Mouse (Mus musculus) skeletal muscle tissue, adult 2 months (tissue): ENCODE measurements around the gene Aldh1l1.
"Not testable (repeated sequence)": the region's sequence is repeated elsewhere in the genome, so short reads cannot be mapped to it uniquely, and the experiment has no call there.

Experiments used
- DNase-seq: peaks from one replicate; pipeline ENCODE4 v3.0.0-alpha.2; 2012; ENCODE audit warnings: low read depth, low spot score

The Aldh1l1 gene

DNA sequence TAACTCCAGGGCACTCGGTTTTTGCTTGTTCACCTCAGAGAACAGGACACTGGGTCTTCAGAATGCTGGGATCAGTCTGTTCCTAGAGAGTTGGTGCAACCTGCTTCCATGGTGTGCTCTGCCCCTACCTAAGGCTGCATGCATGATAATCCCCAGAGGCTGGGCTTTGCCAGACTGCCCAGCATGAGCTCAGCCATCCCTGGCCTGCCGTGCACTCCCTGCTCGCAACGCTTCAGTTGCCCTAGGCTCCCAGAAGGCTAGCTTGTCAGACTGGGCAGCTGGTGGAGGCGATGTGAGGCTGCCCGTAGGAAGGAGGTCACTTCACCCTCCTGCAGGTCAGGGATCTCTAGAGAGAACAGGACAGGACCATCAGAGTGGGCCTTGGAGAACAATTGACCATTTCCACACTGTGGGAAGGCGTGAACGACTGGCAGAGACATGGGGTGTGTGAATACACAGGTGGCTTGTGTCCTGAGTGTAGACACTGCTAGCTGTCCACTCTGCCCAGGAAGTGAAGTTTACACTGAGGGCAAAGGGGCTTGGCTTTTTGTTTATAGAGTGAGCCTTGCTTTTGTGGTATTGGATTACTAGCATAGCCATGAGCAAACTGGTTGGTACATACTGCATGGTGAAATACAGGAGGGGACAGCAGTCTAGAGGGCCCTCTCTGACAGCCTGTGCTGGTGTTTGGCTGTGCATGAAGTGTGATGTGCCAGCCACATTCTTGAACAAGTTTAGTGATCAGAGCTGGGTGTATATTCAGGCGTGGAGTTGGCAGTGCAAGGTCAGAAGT lies 134.8 kb downstream of the Aldh1l1 start:
- no peak for DNase-seq

- DNase-seq: no peak
Measured at GRCm38 (mm10) chr6:90621584-90621890, 135.3 kb downstream of the Aldh1l1 start.

GRCm38 (mm10) chr6:90622758-90623455 lies 136.7 kb downstream of the Aldh1l1 start:
- DNase-seq: no peak

DNA sequence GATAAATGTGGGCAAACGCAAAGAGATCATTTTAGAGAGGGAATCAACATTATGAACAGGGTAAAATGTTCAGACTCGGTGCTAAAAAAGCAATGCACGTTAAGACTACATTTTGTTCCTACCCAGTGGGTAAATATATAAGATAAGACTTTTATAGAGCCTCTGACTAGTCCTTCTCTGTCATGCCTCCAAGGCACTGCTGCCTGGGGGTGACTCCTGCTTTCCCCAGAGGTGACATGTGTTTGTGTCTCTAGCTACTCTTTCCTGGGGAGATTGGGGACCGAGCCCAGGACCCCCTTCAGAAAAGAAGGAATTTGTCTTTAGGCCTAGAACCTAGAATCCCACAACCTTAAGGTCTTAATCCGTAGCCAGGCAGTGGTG lies 137.2 kb downstream of the Aldh1l1 start:
- no peak for DNase-seq

- DNase-seq: no peak
Measured at GRCm38 (mm10) chr6:90624184-90624583, 138.0 kb downstream of the Aldh1l1 start.

GRCm38 (mm10) chr6:90624733-90625132 lies 138.5 kb downstream of the Aldh1l1 start:
- peak; percentile 79 for DNase-seq

DNA sequence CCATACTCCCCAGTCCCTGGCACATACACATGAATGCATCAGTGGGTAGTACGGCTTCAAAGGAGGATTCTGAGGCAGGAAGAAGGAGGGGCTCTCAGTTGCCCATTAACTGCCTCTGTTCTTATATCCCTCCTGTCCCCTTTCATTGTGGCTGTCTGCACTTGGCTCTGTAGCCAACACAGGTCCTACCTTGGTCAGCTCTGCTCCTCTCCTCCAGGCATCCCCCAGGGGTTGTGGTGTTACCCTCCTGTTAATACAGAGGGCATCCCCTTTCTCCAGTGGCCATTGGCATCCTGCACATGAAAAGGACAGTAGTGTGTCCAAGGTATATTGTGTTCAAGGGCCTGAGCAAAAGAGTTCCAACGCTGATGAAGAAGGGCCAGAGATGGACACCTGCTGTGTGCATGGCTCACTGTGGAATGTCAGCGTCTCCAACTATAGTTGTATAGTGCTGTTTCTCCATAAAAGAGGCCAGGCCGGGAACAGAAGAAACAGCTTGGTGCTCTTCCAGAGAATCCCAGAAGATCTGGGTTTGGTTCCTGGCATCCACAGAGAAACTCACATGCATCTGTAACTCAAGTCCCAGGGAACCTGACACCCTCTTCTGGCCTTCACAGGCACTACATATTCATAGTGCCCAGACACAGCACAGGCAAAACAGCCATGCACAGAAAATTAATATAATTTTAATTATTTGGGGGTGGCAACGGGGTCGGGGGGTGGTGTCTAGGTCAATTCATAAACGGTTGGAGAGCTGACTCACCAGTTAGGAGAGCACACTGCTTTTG lies 139.2 kb downstream of the Aldh1l1 start:
- no peak for DNase-seq

DNA sequence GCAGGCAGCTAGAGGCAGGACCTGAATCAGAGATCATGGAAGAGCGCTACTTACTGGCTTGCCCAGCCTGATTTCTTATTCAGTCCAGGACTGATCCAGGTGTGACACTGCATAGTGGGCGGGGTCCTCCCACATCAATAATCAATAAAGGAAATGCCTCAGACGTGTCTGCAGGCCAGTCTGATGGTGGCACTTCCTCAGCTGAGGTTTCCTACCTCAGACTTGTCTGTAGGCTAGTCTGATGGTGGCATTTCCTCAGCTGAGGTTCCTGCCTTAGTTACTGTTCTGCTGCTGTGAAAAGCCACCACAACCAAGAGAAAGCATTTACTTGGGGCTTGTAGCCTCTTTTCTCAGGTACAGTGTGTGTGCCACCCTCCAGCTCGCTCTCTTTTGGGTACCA lies 141.3 kb downstream of the Aldh1l1 start:
- DNase-seq: no peak

DNA sequence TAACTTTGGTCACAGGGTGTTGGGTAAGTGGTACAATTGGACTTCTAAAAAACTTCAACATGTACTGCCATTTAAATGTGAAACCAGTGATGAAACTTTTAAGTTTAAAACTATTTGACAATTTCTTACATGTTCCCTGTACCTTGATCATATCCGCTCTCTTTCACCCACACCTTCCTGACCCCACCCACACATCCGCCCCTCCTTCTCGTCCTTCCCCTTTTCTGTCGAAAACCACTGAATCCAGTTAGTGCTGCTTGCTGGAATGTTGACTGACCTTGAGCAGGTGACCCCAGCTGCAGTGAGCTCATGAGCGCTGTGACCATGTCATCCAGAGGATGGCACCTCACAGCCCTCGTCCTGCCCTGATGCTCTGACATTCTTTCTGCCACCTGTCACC lies 143.3 kb downstream of the Aldh1l1 start:
- no peak for DNase-seq

DNA sequence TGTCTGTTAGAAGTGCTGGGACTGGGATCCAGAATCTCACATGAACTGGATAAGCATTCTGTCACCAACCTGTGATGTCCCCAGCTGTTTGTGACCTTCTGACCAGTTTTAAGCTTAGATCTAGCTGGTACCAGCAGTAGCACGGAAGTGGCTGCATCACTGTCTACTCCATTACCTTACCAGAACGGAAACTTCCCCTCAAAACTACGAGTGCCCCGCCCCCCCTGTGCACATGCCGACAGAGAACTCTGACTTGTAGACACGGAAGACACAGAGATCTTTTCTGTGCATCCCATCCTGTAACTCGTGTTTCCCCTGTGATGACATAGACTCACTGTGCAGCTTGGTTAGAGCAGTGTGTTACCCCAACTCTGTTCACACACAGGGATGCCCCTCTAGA lies 144.2 kb downstream of the Aldh1l1 start:
- no peak for DNase-seq

- DNase-seq: not testable (repeated sequence)
Measured at GRCm38 (mm10) chr6:90632526-90632925, 146.3 kb downstream of the Aldh1l1 start.

DNA sequence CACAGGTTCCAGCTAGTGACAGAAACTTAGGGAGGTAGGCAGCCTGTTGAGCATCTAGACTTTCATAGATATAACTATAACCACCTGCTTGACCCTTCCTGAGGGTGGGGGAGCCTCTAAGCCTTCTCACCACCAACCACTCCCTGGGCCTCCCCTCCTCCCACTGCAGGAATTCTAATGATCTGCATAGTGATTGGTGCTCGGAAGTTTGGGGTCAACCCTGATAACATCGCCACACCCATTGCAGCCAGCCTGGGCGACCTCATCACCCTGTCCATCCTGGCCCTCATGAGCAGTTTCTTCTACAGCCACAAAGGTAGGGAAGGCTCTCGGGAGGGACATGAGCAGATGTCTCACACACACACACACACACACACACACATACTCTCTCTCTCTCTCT lies 148.9 kb downstream of the Aldh1l1 start:
- DNase-seq: no peak

DNA sequence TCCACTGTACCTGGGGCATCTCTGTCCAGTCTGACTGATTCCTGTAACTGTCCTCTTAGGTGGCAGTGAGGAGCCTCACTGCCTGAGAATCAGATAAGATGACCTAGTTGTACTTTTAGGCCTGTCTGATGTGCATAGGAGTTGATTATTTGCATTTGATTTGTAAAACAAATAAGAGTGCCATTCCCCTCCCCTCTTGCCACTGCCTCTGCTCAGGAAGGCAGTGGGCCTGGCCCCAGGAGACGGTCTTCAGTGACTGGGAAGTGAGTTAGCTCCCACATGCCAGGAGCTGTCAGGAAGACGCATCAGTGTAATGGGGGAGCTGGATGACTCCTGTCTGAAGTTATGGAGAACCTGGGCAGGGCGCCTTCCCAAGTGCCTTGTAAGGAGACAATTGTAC lies 149.4 kb downstream of the Aldh1l1 start:
- DNase-seq: no peak

GRCm38 (mm10) chr6:90643057-90643456 lies 156.8 kb downstream of the Aldh1l1 start:
- DNase-seq: no peak

DNA sequence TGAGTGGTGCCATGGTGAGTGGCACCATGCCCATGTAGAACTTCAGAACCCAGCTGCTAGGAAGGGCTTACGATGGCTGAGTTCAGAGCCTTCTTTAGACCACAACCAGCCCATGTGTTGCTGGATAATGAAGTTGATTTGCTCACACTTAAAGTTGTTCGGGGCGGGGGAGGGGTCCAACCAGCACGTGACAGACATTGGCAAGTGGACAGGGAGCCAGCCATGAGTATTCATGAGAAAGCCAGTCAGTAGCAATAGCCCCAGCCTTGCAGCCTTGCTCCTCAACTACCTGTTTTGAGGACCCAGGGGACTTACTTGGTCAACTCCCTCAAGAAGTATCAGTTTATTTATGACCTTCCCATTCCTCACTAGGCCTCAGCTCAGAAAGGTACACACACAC lies 158.7 kb downstream of the Aldh1l1 start:
- no peak for DNase-seq

DNA sequence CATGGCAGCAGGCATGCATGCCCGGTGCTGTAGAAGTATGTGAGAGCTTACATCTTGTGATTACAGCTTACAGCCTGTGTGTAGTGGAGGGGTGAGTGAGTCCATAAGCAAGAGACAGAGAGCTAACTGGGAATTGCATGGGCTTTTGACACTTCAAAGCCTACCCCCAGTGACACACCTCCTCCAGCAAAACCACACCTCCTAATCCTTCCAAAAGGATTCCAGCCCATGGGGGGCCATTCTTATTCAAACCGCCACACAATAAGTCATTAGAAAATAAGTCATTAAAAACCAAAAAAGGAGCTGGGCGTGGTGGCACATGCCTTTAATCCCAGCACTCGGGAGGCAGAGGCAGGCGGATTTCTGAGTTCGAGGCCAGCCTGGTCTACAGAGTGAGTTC lies 162.2 kb downstream of the Aldh1l1 start:
- DNase-seq: no peak

GRCm38 (mm10) chr6:90649279-90649678 lies 163.1 kb downstream of the Aldh1l1 start:
- no peak for DNase-seq
